Mouse (Mus musculus) lung, postnatal 25 days (tissue): Measurements from ENCODE around the gene Slc22a30.
"Not testable (repeated sequence)": the region's sequence is repeated elsewhere in the genome, so short reads cannot be mapped to it uniquely, and the experiment has no call there.

Source experiments
- DNase-seq: peaks from one replicate; pipeline ENCODE4 v3.0.0; 2022; ENCODE audit warnings: low spot score

Gene Slc22a30

DNA sequence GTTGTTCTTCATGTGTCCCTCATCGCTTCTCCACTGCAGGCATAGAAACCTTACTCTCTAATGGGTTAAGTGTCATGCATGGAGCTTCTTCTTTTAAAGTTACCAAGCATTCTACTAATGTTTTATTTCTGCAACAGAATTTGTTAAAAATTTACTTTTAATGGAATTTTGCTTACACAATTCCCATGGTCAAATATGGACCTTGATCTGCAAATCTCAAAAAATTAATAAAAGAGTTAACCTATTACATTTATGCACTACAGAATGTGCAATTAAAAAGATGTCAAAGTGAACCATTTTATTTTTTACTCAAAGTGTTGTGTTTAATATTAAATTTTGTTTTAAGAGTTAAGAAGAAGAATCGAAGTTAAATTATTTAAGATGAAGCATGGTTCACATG is at the start of gene Slc22a30:
Slc22a30 (minus strand) TSS at position 101 of the 400 bp plus-strand sequence.
- DNase-seq: not testable (repeated sequence)

DNA sequence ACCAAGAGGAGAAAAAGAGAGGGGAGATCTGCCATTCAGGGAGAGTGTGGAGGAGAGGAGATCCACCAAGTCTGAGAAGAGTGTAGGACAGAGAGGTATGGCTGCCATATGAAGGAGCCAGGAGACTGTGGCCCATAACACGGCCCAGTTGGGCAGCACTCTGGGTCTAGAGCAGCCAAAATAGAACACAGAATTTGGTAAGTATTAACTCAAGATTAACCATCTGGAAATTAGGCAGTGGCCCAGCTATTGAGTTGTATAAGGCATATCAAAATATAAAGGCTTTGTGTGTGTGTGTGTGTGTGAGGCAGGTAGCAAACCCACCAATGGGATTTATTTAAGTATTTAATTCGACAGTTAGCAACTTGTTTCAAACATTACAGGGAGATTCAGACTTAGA is 43.4 kb upstream of the Slc22a30 start:
- DNase-seq: no peak

DNA sequence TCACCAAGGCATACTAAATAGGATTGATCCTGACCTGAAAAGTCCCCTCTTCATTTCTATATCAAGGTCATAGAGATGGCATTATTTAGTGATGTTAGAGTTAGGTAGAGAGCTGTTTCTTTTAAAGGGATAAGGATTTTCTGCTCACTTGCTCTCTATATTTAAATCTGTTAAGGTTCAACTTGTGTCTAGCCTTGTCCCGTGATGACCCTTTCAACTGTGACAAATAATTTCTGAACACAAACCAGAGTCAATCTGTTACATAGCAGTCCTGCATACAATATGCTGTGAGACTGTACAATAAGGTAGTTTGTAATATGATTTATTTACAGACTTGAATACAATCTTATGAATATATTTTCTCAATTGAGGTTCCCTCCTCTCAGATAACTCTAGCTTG is 42.6 kb upstream of the Slc22a30 start:
- DNase-seq: no peak

DNA sequence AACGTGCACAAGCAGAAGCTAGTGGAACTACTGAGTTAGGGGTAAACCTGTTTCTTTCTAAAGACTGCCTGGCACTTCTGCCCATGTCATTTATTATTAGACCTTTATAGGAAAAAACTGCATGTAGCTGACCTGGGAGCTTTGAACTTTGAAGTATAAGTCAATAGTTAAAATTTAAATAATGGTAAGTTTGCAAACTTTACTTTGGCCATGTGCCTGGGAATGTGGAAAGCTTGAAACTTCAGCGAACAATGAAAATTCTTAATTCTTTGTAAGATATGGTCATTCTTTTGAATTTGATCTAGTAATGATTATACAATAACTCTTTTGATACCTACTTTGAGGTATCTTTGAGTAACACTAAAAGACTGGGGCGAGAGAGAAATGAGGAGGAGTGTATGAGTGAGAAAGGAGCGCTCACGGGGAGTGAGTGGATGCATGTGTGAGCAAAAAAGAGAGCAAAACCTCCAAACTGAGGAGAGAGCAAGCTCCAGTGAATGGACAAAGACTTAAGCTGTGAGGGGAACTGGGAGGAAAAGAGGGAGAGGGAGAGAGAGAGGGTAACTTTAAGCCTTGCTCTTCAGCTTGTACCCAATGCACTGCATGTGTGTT is 26.2 kb upstream of the Slc22a30 start:
- no peak for DNase-seq

DNA sequence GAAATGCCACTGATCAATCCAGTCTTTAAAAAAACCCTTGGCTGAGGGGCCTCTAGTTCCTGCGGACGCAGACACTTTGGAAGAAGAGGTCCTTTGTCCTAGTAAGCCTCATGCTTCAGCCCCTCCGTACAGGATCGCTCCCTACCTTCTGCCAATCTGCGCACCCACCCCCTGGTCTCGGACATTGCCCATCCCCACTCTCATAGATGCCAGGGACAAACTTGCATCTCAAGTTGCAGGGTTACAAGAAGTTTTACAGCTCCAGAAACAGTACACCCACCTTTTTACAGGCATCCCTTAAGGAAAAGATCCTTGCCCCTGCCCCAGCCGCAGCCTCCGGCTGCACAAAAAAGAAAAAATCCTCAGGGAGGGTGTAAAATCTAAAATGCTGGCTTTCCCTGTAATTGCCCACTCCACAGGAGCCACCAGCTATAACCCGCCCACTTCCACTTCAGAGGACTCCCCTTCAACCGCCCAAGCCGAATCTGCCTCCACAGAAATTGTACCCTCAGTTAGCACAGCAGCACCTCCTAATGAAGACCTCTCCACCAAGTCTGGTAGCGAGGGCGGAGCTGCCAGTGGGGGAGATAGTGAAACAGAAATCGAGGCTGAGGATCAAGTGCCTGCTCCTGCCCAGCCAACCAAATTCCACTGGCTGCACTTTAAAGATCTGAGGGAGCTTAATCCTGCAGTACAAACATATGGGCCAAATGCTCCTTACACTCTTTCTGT is 2.5 kb upstream of the Slc22a30 start:
- DNase-seq: not testable (repeated sequence)
